Mouse (Mus musculus) lung, postnatal 0 days (tissue): ENCODE measurements at regions not wholly inside any gene's neighbourhood (a gene's known extent, or its start where the extent isn't known, plus 50 kb on each side); places are given as distances from the start of the nearest gene placed in this dataset.
A peak's percentile ranks its signal among the peaks of the same experiment; 100 is the strongest.

Source experiments
- ATAC-seq: fragments of 200-750 bp; cut with Nextera tagmentation; 2 replicates; pipeline ENCODE4 v1.8.0; 2017; ENCODE audit warnings: moderate library complexity
- DNase-seq: peaks from one replicate; pipeline ENCODE4 v3.0.0-alpha.2; 2016; ENCODE audit warnings: low spot score
- H3K27ac ChIP-seq: fragments of 300-500 bp; sonication (generic); 2 replicates; pipeline ENCODE4 v1.5.1; 2014; ENCODE audit warnings: antibody characterized with exemption, mild to moderate bottlenecking, low read length, mixed read lengths
- H3K27me3 ChIP-seq: fragments of 300-500 bp; sonication (generic); replicated peaks from 2 replicates; pipeline ENCODE4 v1.6.1; 2014; ENCODE audit warnings: low read length, mixed read lengths; ENCODE audit not compliant: insufficient read depth
- H3K36me3 ChIP-seq: fragments of 300-500 bp; sonication (generic); 2 replicates; pipeline ENCODE4 v1.6.1; 2014; ENCODE audit warnings: low read length, mixed read lengths; ENCODE audit not compliant: insufficient read depth
- H3K4me1 ChIP-seq: fragments of 300-500 bp; sonication (generic); 2 replicates; pipeline ENCODE4 v1.6.1; 2014; ENCODE audit warnings: antibody characterized with exemption, low read depth, low read length, mixed read lengths; ENCODE audit not compliant: insufficient read depth
- H3K4me2 ChIP-seq: fragments of 300-500 bp; sonication (generic); replicated peaks from 2 replicates; pipeline ENCODE4 v1.6.1; 2014; ENCODE audit warnings: low read depth, mild to moderate bottlenecking, low read length, moderate library complexity, mixed read lengths
- H3K4me3 ChIP-seq: fragments of 300-500 bp; sonication (generic); 2 replicates; pipeline ENCODE4 v1.5.1; 2014; ENCODE audit warnings: low read depth, low read length
- H3K9ac ChIP-seq: fragments of 300-500 bp; sonication (generic); replicated peaks from 2 replicates; pipeline ENCODE4 v1.6.1; 2014; ENCODE audit warnings: low read depth, mild to moderate bottlenecking
- H3K9me3 ChIP-seq: fragments of 300-500 bp; sonication (generic); 2 replicates; pipeline ENCODE4 v1.6.1; 2016; ENCODE audit warnings: low read length, mixed read lengths
- CTCF ChIP-seq: IDR thresholded peaks from 2 replicates; pipeline ENCODE4 v1.5.1; 2016; ENCODE audit warnings: antibody characterized with exemption, mild to moderate bottlenecking
- EP300 ChIP-seq: IDR thresholded peaks from 2 replicates; pipeline ENCODE4 v1.6.1; 2016; ENCODE audit warnings: antibody characterized with exemption, mild to moderate bottlenecking, control low read depth
- WGBS: fragments of 180-500 bp; shearing (Covaris S2); extraction: QIAGEN DNeasy Blood & Tissue Kit; methylation state at CpG from one replicate; pipeline ENCODE4 v1.1.7; 2014; 5-methylcytosine and 5-hydroxymethylcytosine counted together

GRCm38 (mm10) chr12:74528983-74529566, 212.9 kb upstream of the Gm11042 start:
- no peak overlapping the region for H3K4me3 ChIP-seq
- DNase-seq (peak; percentile 16), ATAC-seq (no peak)
- no peaks in the 10 kb centered on the region for H3K27me3 ChIP-seq
- WGBS = 63% methylated on average over 5 of the region's 5 CpGs
- TF ChIP-seq EP300 = no peak
- no peak for TF ChIP-seq CTCF
- H3K4me2 ChIP-seq = no peak overlapping the region
- no peaks in the 10 kb centered on the region; the same call in 1 of the 2 replicates for H3K4me1 ChIP-seq
- no peak overlapping the region for H3K27ac ChIP-seq
- no peaks in the 10 kb centered on the region for H3K36me3 ChIP-seq
- no peak overlapping the region for H3K9ac ChIP-seq
- no peaks in the 10 kb centered on the region for H3K9me3 ChIP-seq

GRCm38 (mm10) chr12:74527190-74527621, 211.0 kb upstream of the Gm11042 start:
- Histone ChIP-seq H3K27me3 (no peaks in the 10 kb centered on the region), H3K27ac (no peak overlapping the region), H3K9me3 (no peaks in the 10 kb centered on the region), H3K4me3 (no peak overlapping the region), H3K9ac (no peak overlapping the region), H3K4me1 (no peaks in the 10 kb centered on the region; the same call in 1 of the 2 replicates), H3K4me2 (no peak overlapping the region), H3K36me3 (no peaks in the 10 kb centered on the region)
- TF ChIP-seq CTCF (no peak), EP300 (no peak)
- ATAC-seq = no peak
- WGBS = 72% methylated on average over 2 of the region's 2 CpGs
- no peak for DNase-seq

- no peaks in the 10 kb centered on the region for H3K9me3 ChIP-seq
- TF ChIP-seq CTCF (no peak), EP300 (no peak)
- DNase-seq = no peak
- H3K9ac ChIP-seq = no peak overlapping the region
- H3K4me1 ChIP-seq = no peaks in the 10 kb centered on the region
- no peaks in the 10 kb centered on the region for H3K27me3 ChIP-seq
- H3K27ac ChIP-seq = no peak overlapping the region
- H3K36me3 ChIP-seq = no peaks in the 10 kb centered on the region
- no peak overlapping the region for H3K4me3 ChIP-seq
- ATAC-seq = no peak
- H3K4me2 ChIP-seq = no peak overlapping the region
Observed at GRCm38 (mm10) chr12:74523988-74524387, 207.8 kb upstream of the Gm11042 start.

GRCm38 (mm10) chr12:74518032-74518431, 201.8 kb upstream of the Gm11042 start:
- no peak for DNase-seq
- no peaks in the 10 kb centered on the region for H3K4me1 ChIP-seq
- no peak overlapping the region for H3K4me2 ChIP-seq
- no peak overlapping the region for H3K9ac ChIP-seq
- no peak overlapping the region for H3K4me3 ChIP-seq
- ATAC-seq = no peak
- no peak overlapping the region for H3K27ac ChIP-seq
- H3K36me3 ChIP-seq = no peaks in the 10 kb centered on the region
- H3K9me3 ChIP-seq = no peaks in the 10 kb centered on the region
- H3K27me3 ChIP-seq = no peaks in the 10 kb centered on the region
- no peak for TF ChIP-seq EP300
- no peak for TF ChIP-seq CTCF
- WGBS = 88% methylated on average over 6 of the region's 6 CpGs

- TF ChIP-seq EP300 = no peak
- no peak for TF ChIP-seq CTCF
- Histone ChIP-seq H3K27me3 (no peaks in the 10 kb centered on the region), H3K4me2 (no peak overlapping the region), H3K27ac (no peak overlapping the region), H3K4me1 (no peaks in the 10 kb centered on the region), H3K4me3 (no peak overlapping the region), H3K36me3 (no peaks in the 10 kb centered on the region), H3K9me3 (no peaks in the 10 kb centered on the region), H3K9ac (no peak overlapping the region)
- DNase-seq (no peak), ATAC-seq (no peak)
- 64% methylated on average over 3 of the region's 3 CpGs for WGBS
Observed at GRCm38 (mm10) chr12:74516527-74516926, 200.3 kb upstream of the Gm11042 start.

GRCm38 (mm10) chr12:74502791-74503190, 186.6 kb upstream of the Gm11042 start:
- WGBS = 74% methylated on average over 2 of the region's 2 CpGs
- H3K36me3 ChIP-seq = no peaks in the 10 kb centered on the region
- H3K27me3 ChIP-seq = no peaks in the 10 kb centered on the region
- H3K4me3 ChIP-seq = no peak overlapping the region
- no peaks in the 10 kb centered on the region for H3K4me1 ChIP-seq
- no peak overlapping the region for H3K27ac ChIP-seq
- DNase-seq (no peak), ATAC-seq (no peak)
- H3K4me2 ChIP-seq = no peak overlapping the region
- no peak overlapping the region for H3K9ac ChIP-seq
- TF ChIP-seq CTCF (no peak), EP300 (no peak)
- H3K9me3 ChIP-seq = no peaks in the 10 kb centered on the region

GRCm38 (mm10) chr12:74477619-74478018, 161.4 kb upstream of the Gm11042 start:
- Histone ChIP-seq H3K4me3 (no peak overlapping the region), H3K4me1 (no peaks in the 10 kb centered on the region), H3K4me2 (no peak overlapping the region), H3K9me3 (no peaks in the 10 kb centered on the region), H3K36me3 (no peaks in the 10 kb centered on the region), H3K27me3 (no peaks in the 10 kb centered on the region), H3K27ac (no peak overlapping the region), H3K9ac (no peak overlapping the region)
- DNase-seq (no peak), ATAC-seq (no peak)
- 42% methylated on average over 2 of the region's 2 CpGs for WGBS
- TF ChIP-seq CTCF (no peak), EP300 (no peak)
